In the genomic region with DNA sequence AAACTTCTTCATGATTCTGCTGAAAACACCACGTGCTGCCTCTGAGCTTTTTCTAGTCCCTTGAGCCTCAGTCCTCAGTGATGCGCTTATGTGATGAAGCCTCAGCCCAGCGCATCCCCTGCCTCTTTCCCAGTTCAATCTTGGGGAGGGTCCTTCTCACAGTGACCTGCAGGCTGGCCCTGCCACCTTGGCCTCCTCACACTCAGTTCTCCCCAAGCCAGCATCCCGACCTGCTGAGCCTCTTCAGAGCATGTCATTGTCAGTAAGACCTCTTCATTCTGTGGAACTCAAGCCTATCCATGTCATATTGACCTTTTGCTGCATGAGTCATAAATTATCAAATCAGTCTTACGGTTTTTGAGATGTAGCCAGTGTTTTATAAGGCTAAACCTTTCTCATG, we compare ENCODE assay signal across 35 mouse cellular contexts.
"Had no signal": no experiment of that assay in that cellular context is flagged by ENCODE, and none has a peak within 500 bp of the region (broad histone marks: within the 10 kb centered on the region; RNA-seq: fewer than 3 reads in every experiment).

No protein-coding gene starts in this region.

- DNase-seq: heart, postnatal 10 days; heart, postnatal 14 days; heart, postnatal 36 days; heart, postnatal 4 days; kidney, adult 11 months; kidney, adult 18-20 months; kidney, adult 2 months; kidney, adult 8-10 months; kidney, adult 9 months; kidney, postnatal 10 days; kidney, postnatal 14 days; kidney, postnatal 25 days; kidney, postnatal 36 days; kidney, postnatal 4 days; layer of hippocampus, adult 9-11 months; layer of hippocampus, postnatal 36 days had no signal

- H3K4me2 ChIP-seq: heart, embryonic 11.5 days; heart, embryonic 12.5 days; heart, embryonic 13.5 days; heart, embryonic 15.5 days; hindbrain, embryonic 12.5 days; hindbrain, embryonic 13.5 days; hindbrain, embryonic 14.5 days; hindbrain, embryonic 15.5 days; kidney, embryonic 15.5 days had no signal

- H3K4me3 ChIP-seq: heart, embryonic 10.5 days; heart, embryonic 12.5 days; heart, embryonic 13.5 days; heart, embryonic 15.5 days; hindbrain, embryonic 10.5 days; hindbrain, embryonic 12.5 days; hindbrain, embryonic 13.5 days; hindbrain, embryonic 15.5 days; kidney, embryonic 15.5 days; layer of hippocampus, adult 2 months; left cerebral cortex, adult 2 months had no signal

- H3K4me1 ChIP-seq: heart, embryonic 10.5 days; heart, embryonic 12.5 days; heart, embryonic 13.5 days; heart, embryonic 15.5 days; hindbrain, embryonic 10.5 days; hindbrain, embryonic 12.5 days; hindbrain, embryonic 13.5 days; hindbrain, embryonic 15.5 days; kidney, embryonic 15.5 days had no signal

- H3K27me3 ChIP-seq: heart, embryonic 12.5 days; heart, embryonic 13.5 days; heart, embryonic 15.5 days; hindbrain, embryonic 12.5 days; hindbrain, embryonic 13.5 days; hindbrain, embryonic 15.5 days; kidney, embryonic 15.5 days had no signal

- H3K9me3 ChIP-seq: heart, embryonic 10.5 days; heart, embryonic 12.5 days; heart, embryonic 13.5 days; heart, embryonic 15.5 days; hindbrain, embryonic 10.5 days; hindbrain, embryonic 12.5 days; hindbrain, embryonic 13.5 days; hindbrain, embryonic 15.5 days; kidney, embryonic 15.5 days had no signal

- ATAC-seq: hindbrain, embryonic 16.5 days; hindbrain, postnatal 0 days; inflammation-experienced regulatory T-cells, adult 6 months; intestine, embryonic 16.5 days; intestine, postnatal 0 days had no signal

- H3K9ac ChIP-seq: heart, embryonic 12.5 days; heart, embryonic 13.5 days; heart, embryonic 15.5 days; hindbrain, embryonic 12.5 days; hindbrain, embryonic 13.5 days; hindbrain, embryonic 14.5 days; hindbrain, embryonic 15.5 days; kidney, embryonic 15.5 days had no signal

- H3K27ac ChIP-seq: heart, embryonic 10.5 days; heart, embryonic 13.5 days; heart, embryonic 15.5 days; hindbrain, embryonic 10.5 days; hindbrain, embryonic 12.5 days; hindbrain, embryonic 13.5 days; hindbrain, embryonic 14.5 days; hindbrain, embryonic 15.5 days; hindbrain, postnatal 0 days; kidney, embryonic 15.5 days; kidney, postnatal 0 days; layer of hippocampus, adult 2 months; left cerebral cortex, adult 2 months had no signal

- H3K36me3 ChIP-seq: heart, embryonic 10.5 days; heart, embryonic 12.5 days; heart, embryonic 13.5 days; heart, embryonic 15.5 days; hindbrain, embryonic 10.5 days; hindbrain, embryonic 12.5 days; hindbrain, embryonic 13.5 days; hindbrain, embryonic 15.5 days; kidney, embryonic 15.5 days had no signal
